Mouse (Mus musculus): Measurements from ENCODE around the gene Zbtb32. TPM values are rescaled to one million over a fixed set of nuclear protein-coding genes. Genes with fewer than 3 reads are reported as not detected.

The Zbtb32 gene
- total and polyA plus RNA-seq, 3 experiments = 20.1 to 32.8 TPM; not detected in 1

- H3K9me3 ChIP-seq (replicated peaks; ENCODE audit: insufficient read depth, low read length) = no peaks in the 10 kb centered on the region
- H3K27ac ChIP-seq (ENCODE audit: control insufficient read depth, low read depth, low read length) = no peak overlapping the region
- peaks cover 0 to 4% of the 10 kb centered on the region in 2 experiments; a peak in 3 of 4 replicates for H3K36me3 ChIP-seq (ENCODE audit: control insufficient read depth in 1 of 2, insufficient read depth in 2 of 2, low read length in 2 of 2)
- no peak overlapping the region for H3K4me3 ChIP-seq (ENCODE audit: control insufficient read depth in 1 of 2, insufficient read depth in 1 of 2, low read depth in 2 of 2, low read length in 2 of 2)
- TF ChIP-seq JUND (IDR thresholded peaks at IDR 0.05; ENCODE audit: low read depth, low read length) = no peak
- no peak for TF ChIP-seq ELF1 (IDR thresholded peaks at IDR 0.05; ENCODE audit: low read depth, low read length)
- no peak for TF ChIP-seq CHD1 (IDR thresholded peaks at IDR 0.05; ENCODE audit: low read depth, low read length)
- TF ChIP-seq E2F4 (IDR thresholded peaks at IDR 0.05; ENCODE audit: borderline replicate concordance, low read depth, low read length) = no peak
- no peak for TF ChIP-seq POLR2AphosphoS2 (IDR thresholded peaks at IDR 0.05; ENCODE audit: low read length)
- TF ChIP-seq GABPA (IDR thresholded peaks at IDR 0.05; ENCODE audit: low read depth, low read length) = no peak
- no peak for TF ChIP-seq HCFC1 (IDR thresholded peaks at IDR 0.05; ENCODE audit: low read depth, low read length)
- TF ChIP-seq NRF1 (IDR thresholded peaks at IDR 0.05; ENCODE audit: insufficient read depth, low read depth, low read length, poor library complexity, severe bottlenecking) = no peak
- TF ChIP-seq MYB (IDR thresholded peaks at IDR 0.05; ENCODE audit: low read depth, low read length) = no peak
- no peak for TF ChIP-seq CTCF (IDR thresholded peaks at IDR 0.05 in 2 of 3, conservative IDR thresholded peaks at IDR 0.05 in 1 of 3; ENCODE audit: control insufficient read depth in 1 of 3, insufficient read depth in 1 of 3, low read depth in 2 of 3, low read length in 3 of 3, poor library complexity in 1 of 3, severe bottlenecking in 1 of 3)
- no peak for TF ChIP-seq TCF12 (IDR thresholded peaks at IDR 0.05; ENCODE audit: low read depth, low read length)
- no peak for TF ChIP-seq EP300 (IDR thresholded peaks at IDR 0.05; ENCODE audit: low read depth in 1 of 2, low read length in 2 of 2)
- TF ChIP-seq MAX (IDR thresholded peaks at IDR 0.05; ENCODE audit: low read length) = no peak
- no peak for TF ChIP-seq CHD2 (IDR thresholded peaks at IDR 0.05; ENCODE audit: low read length)
- no peaks in the 10 kb centered on the region for H3K27me3 ChIP-seq (ENCODE audit: control insufficient read depth in 1 of 2, insufficient read depth in 2 of 2, low read length in 2 of 2)
- H3K4me1 ChIP-seq (ENCODE audit: control insufficient read depth in 1 of 2, insufficient read depth in 2 of 2, low read length in 2 of 2) = peaks cover 3 to 8% of the 10 kb centered on the region in 2 experiments; a peak in 1 of 4 replicates
- no peak overlapping the region for H3K9ac ChIP-seq (ENCODE audit: control insufficient read depth, low read depth, low read length, poor library complexity, severe bottlenecking)
- DNase-seq (ENCODE audit: low read depth, low spot score) = no peak
- H3K79me2 ChIP-seq (ENCODE audit: control insufficient read depth, insufficient read depth, low read length, poor library complexity) = peaks cover 3% of the 10 kb centered on the region
Measured at GRCm38 (mm10) chr7:30567555-30567954, 31.2 kb downstream of the Zbtb32 start.

- Histone ChIP-seq H3K9ac (ENCODE audit: control insufficient read depth, low read depth, low read length, poor library complexity, severe bottlenecking) (no peak overlapping the region), H3K27ac (ENCODE audit: control insufficient read depth, low read depth, low read length) (no peak overlapping the region), H3K36me3 (ENCODE audit: control insufficient read depth in 1 of 2, insufficient read depth in 2 of 2, low read length in 2 of 2) (peaks cover 0 to 4% of the 10 kb centered on the region in 2 experiments; a peak in 2 of 4 replicates), H3K79me2 (ENCODE audit: control insufficient read depth, insufficient read depth, low read length, poor library complexity) (peaks cover 6% of the 10 kb centered on the region), H3K4me1 (ENCODE audit: control insufficient read depth in 1 of 2, insufficient read depth in 2 of 2, low read length in 2 of 2) (peaks cover 2 to 8% of the 10 kb centered on the region in 2 experiments; a peak in 1 of 4 replicates), H3K9me3 (replicated peaks; ENCODE audit: insufficient read depth, low read length) (no peaks in the 10 kb centered on the region), H3K4me3 (ENCODE audit: control insufficient read depth in 1 of 2, insufficient read depth in 1 of 2, low read depth in 2 of 2, low read length in 2 of 2) (no peak overlapping the region), H3K27me3 (ENCODE audit: control insufficient read depth in 1 of 2, insufficient read depth in 2 of 2, low read length in 2 of 2) (no peaks in the 10 kb centered on the region)
- TF ChIP-seq POLR2AphosphoS5 (IDR thresholded peaks at IDR 0.05; ENCODE audit: borderline replicate concordance, low read depth, low read length) = no peak
- TF ChIP-seq CHD2 (IDR thresholded peaks at IDR 0.05; ENCODE audit: low read length) = no peak
- no peak for TF ChIP-seq MEF2A (IDR thresholded peaks at IDR 0.05; ENCODE audit: extremely low read depth, insufficient replicate concordance, low read depth, low read length, poor library complexity, severe bottlenecking)
- no peak for TF ChIP-seq GABPA (IDR thresholded peaks at IDR 0.05; ENCODE audit: low read depth, low read length)
- TF ChIP-seq MAZ (IDR thresholded peaks at IDR 0.05; ENCODE audit: low read depth, low read length) = no peak
- no peak for TF ChIP-seq MYC (IDR thresholded peaks at IDR 0.05; ENCODE audit: low read depth, low read length)
- no peak for TF ChIP-seq USF1 (IDR thresholded peaks at IDR 0.05; ENCODE audit: low read depth, low read length)
- no peak for TF ChIP-seq TBP (IDR thresholded peaks at IDR 0.05; ENCODE audit: low read depth, low read length)
- TF ChIP-seq UBTF (IDR thresholded peaks at IDR 0.05; ENCODE audit: borderline replicate concordance, insufficient read depth, low read depth, low read length) = no peak
- TF ChIP-seq ZC3H11A (IDR thresholded peaks at IDR 0.05; ENCODE audit: low read depth, low read length) = no peak
- TF ChIP-seq EP300 (IDR thresholded peaks at IDR 0.05; ENCODE audit: low read depth in 1 of 2, low read length in 2 of 2) = no peak
- TF ChIP-seq E2F4 (IDR thresholded peaks at IDR 0.05; ENCODE audit: borderline replicate concordance, low read depth, low read length) = no peak
- no peak for TF ChIP-seq NRF1 (IDR thresholded peaks at IDR 0.05; ENCODE audit: insufficient read depth, low read depth, low read length, poor library complexity, severe bottlenecking)
- no peak for TF ChIP-seq ZKSCAN1 (IDR thresholded peaks at IDR 0.05; ENCODE audit: low read depth, low read length)
- no peak for TF ChIP-seq CTCF (IDR thresholded peaks at IDR 0.05 in 2 of 3, conservative IDR thresholded peaks at IDR 0.05 in 1 of 3; ENCODE audit: control insufficient read depth in 1 of 3, insufficient read depth in 1 of 3, low read depth in 2 of 3, low read length in 3 of 3, poor library complexity in 1 of 3, severe bottlenecking in 1 of 3)
- no peak for TF ChIP-seq TCF12 (IDR thresholded peaks at IDR 0.05; ENCODE audit: low read depth, low read length)
- no peak for TF ChIP-seq CHD1 (IDR thresholded peaks at IDR 0.05; ENCODE audit: low read depth, low read length)
- no peak for DNase-seq (ENCODE audit: low read depth, low spot score)
Measured at GRCm38 (mm10) chr7:30566033-30566432, 32.7 kb downstream of the Zbtb32 start.
